Mouse (Mus musculus) spleen, postnatal 14 days (tissue): ENCODE data around the gene Cct5.

Experiments used
- DNase-seq, 2 experiments: peaks; one replicate each; pipeline ENCODE4 v3.0.0; 2021 to 2022; ENCODE audit warnings: low spot score in 2 of 2

Gene Cct5

DNA sequence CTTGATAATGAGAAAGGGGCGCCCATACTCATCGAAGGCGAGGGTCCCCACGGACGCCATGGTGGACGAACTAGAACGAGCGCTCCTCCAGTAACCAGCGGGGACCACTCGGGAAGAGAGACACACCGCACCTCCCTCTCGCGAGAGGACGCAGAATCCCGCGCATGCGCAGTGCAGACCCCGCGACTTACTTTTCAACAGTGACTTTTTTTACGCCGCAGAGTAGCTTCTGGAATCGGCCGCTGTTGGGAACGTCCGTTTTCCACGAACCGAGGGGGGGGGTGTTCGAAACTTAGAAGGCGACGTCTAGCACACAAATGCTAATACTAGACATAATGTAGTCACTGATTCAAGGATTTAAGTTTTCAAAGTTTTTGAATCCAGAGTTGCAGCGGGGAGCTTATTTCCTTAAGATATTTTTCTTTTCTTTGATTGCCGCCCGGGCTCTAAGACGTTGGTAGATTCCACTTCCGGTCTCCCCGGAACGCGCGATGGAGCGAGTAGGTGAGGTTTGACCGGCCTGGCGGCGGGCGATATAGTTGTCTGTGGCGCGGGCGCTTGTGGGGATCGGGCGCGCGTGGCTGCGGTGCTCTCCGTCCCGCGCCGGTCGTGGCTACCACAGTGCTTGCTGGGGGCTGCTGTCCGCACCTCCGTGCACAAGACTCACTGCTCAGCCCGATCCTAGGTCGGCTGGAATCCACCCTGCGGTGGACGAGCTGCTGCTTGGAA lies at the start of gene Cct5, which contains the start of gene Fam173b:
TSS of gene Cct5 (minus strand) at position 159 of the 729 bp plus-strand sequence.
TSS of gene Fam173b (plus strand) at position 207 of the 729 bp plus-strand sequence.
- DNase-seq = peak; percentile 98

DNA sequence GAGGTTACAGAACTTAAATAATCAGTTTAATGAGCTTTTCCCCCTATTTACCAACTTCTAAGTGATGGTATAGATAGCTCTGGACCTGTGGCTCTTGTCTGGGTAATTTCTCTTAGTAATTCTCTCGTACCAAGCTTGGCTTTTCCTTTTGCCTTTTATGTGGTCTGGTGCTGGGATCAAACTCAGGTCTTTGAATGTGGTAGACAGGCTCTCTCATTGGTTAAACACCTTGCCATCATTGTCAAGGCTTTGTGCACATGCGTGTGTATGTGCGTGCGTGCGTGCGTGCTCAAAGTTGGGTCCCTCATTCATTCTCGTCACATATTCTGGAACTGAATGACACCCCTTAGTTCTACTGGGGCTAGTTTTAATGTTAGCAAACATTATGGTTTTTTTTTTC lies 49.2 kb upstream of the Cct5 start:
- DNase-seq = no peak

DNA sequence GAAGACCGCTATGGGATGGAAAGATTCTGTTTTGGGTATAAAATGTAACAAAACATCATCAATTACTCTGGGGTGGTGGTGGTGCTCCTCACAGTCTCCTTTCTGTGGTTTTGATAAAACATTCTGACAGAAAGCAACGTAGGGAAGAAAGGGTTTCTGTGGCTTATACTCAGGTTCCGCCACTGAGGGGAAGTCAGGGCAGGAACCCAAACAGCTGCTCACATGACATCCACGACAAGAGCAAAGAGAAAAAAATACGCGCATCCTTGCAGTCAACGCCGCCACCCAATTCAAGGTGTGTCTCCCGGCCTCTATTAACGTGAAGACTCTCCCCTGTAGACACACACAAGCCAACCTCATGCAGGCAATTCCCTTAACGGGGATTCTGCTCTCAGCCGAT lies 48.1 kb upstream of the Cct5 start:
- no peak for DNase-seq

DNA sequence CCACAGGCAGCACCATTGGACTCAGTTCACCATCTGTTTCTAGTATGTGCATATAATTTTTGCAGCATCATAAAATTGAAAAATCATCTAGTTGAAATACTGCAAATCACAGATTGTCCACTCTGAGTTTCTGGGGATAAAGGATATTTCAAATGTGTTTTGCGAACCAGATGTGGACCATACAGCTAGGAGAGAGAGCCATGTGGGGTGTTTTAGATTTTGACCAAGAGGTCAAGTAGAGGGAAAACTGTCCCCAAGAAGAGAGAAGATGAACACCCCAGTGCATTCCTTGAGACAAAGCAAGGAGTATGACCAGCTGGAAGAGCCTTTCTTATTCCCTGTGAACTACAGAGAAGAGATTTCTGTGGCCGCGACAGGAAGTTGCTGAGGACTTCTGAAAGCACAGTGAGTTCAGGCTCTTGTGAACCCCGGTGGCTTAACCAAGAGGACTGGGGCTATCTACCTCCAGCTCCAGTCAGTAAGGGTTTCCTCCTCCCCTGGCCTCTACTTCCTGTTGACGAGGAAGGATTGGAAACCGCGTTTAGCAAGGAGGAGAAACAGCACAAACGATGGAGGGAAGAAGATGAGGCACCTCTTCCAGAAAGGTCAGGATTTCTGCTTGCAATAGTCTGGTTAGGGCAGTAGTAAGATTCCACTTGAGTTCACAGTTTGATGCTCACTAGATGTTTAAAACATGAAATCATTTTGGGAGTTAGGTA lies 46.4 kb upstream of the Cct5 start:
- DNase-seq = no peak

DNA sequence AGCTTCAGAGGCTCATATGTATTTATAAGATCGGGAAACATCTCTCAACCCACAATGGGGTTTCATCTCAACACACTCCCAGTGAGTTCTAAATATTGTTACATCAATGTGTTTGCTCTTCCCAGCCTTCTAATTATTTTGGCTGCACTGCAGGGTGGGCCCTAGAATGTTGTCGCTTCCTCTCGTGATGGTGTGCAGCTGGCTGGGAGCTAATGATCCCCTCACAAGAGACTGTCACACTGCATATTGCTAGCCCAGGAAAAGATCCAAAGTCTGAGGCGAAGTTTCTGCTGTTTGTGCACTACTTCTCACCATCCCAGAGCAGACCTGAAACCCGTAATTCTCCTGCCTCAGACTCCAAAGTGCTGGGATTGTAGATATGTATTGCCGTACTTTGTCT lies 45.6 kb upstream of the Cct5 start:
- DNase-seq = no peak

DNA sequence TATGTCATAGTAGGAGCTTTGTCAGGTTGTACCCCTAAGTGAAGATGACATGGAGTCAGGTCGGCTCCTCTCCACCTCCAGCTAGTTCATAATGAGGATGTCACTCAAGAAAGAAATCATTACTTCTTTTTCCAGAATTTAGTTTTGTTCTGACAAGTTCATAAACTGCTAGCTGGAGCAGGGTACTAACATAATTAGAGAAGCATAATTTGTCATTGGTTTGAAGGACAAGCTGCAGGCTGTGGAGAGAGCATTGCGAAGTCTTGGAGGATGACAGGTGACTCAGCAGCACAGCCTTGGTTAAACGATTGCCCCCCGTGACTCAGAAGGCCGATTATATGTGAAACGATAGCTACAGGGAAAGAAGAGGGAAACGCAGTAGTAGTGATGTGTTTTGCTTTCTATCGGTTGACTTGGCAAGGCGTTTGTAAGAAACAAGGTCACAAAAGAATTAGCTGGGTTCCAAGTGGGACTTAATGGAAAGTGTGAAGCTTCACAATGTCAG lies 34.5 kb upstream of the Cct5 start:
- DNase-seq = no peak

DNA sequence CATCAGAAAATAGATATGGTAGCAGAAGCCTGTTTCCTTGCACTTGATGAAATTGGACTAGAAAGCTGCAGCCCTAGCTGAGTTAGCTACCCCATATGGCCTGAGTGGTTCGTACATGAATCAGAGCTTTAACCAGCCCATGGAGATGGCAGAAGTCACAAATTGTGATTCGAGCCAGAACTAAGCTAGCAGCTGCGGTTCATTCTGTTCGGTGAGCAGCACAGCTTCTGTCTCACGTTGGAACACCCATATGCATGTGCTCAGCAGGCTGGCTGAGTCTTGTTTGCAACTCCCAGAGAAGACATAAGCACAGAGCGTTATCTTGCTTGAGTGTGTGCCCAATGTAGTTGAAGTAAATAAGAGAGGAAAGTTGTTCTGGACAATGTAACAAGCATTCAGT lies 33.0 kb upstream of the Cct5 start:
- no peak for DNase-seq

DNA sequence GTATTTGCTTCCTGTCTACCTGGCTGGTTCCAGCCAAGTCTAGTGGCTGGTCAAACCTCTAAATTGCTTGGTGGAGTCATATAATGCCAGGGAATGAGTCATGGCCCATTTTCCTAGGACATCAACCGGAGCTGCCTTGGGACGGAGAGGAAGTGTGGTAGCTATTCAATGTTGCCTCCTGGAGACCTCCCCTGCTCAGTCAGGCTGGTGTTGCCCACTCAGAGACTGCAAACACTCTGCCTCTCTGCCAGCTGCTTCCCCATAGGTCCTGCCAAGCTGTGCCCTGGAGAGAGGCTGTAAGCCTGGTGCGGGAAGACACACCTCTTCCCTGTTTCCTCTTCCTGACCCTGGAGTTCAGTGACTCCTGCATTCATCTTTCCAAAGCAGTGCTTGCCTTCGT lies 30.9 kb upstream of the Cct5 start:
- no peak for DNase-seq

DNA sequence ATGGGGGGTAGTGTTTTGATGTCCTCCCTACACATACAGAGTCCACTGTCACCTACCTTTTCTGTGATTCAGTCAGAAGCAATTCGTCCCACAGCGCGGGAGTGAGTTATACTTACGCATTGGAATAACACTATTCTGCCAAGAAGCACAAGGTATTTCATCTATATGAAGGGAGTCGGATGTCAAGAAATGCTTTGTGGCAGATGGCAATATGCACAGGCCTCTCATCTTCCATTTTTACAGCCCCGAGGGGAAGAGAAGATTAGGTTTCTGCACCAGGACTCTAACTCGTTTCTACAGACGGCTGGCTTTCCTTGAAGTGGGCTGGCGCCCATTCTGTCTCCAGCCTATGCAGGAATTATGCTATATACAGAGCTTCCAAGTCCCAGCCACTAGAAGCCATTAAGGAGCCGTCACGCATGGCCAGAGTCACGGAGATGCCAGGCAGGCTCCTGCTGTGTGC lies 29.8 kb upstream of the Cct5 start:
- no peak for DNase-seq

DNA sequence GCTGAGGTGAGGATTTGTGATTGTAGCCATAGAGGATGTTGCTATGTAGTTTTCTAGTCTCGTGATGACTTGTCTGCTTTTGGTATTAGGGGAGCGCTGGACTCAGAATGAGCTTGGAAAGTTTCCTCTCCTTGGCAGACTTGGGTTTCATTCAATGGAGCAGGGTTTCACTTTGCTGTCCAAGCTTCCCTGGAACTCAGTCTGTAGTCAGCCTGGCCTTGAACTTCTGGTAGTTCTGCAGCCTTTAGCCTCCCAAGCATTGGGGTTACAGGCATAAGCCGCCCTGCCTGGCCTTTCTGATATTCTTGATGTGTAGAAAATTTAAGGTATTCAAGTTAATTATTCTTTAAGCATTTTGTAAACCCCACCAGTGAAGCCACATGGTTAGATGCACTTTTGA lies 28.0 kb upstream of the Cct5 start:
- no peak for DNase-seq

DNA sequence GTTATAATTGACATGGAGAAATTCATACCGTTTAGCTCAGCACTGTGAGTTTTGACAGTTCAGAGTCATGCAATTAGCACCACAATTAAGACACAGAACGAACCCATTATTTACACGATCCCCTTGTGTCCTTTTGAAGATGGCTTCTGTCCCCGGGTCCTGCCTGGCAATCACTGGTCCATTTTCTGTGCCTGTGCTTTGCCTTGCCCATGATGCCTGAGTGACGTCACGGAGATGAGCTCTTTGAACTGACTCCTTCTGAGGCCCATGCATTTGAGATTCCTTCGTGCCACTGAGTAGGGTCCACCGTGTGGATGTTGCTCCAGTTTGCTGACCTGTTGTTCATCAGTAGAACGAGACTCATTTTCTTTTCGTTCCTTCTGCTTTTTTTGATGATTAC lies 26.6 kb upstream of the Cct5 start:
- DNase-seq = no peak

DNA sequence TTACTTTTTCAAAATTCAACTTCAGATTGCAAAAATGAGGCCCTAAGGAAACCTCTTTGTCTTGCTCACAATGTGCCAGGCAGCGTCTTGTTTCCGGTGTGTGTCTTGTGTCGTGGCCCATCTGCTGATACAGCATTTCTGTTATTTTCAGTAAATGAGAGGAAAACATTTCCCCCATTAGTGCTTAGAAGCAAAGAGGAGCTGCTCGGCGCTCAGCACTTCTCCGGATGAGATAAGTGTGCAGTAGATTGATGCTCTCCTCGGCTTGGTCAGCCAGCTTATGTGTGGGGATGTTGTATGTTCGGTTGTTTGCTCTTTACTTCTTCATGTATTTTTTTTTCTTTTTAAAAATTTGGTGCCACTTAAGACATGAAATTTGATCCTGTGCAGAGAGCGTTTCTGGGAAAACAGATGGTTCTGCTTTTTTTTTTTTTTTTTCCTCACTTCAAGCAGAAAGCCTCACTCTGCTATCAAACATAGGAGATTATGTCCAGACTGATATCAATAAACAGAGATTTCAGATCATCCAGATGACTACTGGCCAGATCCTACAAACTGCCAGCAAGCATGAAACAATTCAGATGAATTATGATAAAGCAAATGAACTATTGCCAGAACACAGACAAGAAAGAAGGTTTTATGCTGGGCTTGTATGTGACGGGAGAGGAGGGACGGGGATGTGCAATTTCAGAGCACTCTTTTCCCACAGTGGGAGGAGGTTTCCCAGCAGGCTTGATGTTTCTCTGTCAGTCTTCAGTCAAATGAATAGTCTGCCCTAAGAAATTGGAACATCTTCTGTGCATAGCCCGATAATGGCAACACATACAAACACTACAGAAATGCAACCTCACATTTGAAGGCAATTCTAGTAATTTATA lies 25.9 kb upstream of the Cct5 start:
- no peak for DNase-seq

DNA sequence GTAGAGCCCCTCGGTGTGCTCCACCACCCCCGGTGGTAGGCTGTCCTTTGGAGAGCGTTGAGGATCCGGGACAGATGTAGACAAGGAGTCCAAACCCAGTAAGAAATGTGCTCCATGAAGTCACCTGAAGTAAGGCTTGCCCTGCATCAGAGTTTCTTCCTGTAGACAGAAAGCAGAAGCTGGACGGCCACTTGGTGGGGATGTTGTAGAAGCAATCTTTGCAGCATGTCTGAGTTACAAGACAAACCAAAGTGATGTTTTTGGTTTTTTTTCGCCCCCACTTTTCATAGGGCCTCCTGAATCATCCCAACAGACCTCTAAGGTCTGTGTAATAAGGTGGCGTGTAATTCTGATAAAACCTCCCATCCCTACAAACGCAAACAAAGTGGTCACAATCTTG lies 17.9 kb upstream of the Cct5 start:
- no peak for DNase-seq

DNA sequence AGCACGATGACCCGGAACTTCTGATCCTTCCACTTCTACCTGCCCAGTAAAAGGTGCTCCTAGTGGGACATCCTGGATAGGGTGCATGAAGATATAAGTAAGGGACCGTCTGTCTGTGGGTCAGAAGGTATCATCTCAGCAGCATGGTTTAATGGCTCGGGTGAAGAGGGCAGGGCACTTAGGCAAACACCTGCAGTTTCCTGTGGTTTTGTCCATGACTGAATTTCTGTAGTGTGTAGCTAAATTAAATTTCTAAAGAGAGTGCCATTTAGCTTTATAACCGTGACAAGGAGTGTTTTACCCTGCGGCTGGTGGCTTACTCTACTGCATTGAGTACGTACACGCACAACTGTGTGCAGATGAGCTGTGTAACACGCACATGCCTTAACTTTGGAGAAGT lies 15.7 kb upstream of the Cct5 start:
- DNase-seq = no peak

DNA sequence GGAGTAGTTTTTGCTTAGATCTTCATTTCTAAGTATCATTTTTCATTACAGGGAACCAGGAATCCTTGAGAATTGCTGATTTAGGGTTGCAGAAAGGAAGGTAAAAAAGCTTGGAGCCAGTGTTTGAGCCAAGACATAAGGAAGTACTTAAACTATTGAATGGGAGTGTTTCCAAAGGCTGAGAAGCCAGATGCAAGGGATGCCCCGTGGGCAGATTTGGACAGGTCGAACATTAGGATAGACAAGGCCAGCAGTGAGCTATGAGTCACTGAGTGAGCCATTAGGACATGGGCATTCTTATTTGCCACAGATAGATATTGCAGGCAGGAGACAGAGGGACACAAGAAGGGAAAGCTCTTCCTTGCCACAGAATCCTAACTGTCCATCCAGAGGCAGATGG lies 13.1 kb upstream of the Cct5 start:
- no peak for DNase-seq

DNA sequence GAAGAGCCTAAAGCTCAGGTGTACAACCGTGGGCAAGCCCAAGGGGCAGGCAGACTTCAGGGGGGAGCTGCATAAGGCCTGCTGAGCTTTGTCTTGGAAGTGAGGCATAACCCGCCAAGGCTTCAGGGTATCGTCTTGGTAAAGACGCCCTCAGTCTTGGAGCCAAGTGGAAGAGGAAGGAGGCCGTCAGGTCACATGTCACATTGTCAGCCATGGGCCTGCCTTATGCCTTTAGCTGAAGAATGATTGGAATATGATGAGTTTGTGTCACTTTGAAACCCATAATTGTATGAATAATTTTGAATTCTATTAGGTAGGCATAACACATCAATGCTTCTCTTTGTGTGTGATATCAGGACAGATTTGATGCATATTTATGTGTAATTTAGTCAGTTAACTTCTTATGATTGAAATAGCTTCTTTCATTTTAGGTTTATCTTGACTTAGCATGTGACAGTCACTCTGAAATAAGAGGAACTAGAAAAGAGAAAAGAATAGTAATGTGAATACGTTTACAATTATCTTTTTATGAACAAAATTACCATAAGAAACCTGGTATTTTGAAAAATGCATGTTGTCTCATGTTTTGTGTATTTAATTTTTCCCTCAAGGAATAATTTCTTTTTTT lies 12.3 kb upstream of the Cct5 start:
- no peak for DNase-seq

DNA sequence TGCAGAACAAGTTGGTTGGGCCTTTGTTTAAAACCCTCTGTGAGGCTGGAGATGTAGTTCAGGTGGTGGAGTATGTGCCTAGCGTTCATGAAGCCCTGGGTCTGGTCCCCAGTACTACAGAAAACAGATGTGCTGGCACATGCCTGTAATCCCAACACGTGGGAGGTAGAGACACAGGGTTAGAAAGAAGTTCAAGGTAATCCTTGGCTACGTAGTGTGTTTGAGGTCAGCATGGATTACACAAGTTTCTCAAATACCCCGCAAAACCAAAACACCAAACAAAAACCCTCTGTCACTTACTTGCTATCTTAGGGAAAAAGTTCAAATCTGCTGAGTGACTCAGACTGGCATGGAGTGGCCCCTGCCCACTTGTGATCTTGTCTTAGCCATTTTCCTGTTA lies 10.4 kb upstream of the Cct5 start:
- no peak for DNase-seq

DNA sequence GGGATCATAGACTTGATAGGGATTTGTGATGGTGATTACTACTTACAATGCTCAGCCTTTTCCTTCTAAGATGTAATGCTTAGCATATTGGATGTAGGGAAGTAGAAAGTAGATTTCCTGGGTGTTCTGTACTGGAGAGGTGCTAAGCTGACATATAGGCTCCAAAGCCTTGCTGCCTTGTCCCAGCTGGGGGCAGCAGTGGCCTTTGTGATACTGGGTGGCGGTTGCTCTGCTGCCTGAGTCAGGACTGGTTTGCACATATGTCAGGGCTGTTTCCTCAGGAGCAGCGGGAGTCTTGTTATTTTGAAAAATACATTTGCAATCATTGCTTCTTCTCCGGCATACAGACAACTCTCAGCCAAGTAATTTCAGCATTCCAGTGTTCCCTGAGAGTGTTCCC lies 9.4 kb upstream of the Cct5 start:
- DNase-seq = no peak

DNA sequence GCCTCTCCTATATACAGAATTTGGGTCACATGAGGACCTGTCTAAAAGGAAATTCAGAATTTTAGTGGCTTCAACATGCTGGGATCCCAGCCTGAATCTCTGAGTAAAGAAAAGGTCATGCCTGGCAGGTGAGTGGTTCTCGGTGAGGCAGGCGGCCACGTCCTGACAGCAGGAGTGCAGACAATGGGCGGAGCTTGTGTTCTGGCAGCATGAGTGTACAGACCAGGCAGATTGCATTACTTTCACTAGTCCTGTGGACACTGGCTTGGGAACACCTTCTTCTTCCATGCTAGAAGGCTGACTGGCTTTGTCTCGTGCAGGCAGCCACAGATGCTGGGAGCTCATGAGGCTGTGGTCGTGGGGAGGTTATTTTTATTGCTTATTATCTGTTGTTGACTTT lies 5.2 kb upstream of the Cct5 start:
- no peak for DNase-seq

DNA sequence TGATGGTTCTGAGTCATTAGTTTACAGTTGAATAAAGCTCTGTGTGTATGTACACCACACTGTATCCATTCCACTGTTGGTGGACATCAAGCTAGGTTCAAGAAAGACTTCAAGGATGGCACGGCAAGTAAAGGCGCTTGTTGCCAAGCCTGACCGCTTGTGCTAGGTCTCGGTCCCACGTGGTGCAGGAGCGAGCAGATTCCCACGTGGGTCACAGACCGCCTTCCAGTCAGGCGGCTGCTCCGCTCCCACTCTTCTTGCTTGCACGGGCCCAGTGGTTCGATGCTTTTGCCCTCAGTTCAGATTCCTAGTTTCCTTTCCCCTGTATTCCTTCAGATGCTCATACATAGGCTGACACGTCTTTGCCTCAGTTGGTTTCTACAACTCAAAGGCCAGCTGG lies 1.5 kb upstream of the Cct5 start:
- DNase-seq = no peak

DNA sequence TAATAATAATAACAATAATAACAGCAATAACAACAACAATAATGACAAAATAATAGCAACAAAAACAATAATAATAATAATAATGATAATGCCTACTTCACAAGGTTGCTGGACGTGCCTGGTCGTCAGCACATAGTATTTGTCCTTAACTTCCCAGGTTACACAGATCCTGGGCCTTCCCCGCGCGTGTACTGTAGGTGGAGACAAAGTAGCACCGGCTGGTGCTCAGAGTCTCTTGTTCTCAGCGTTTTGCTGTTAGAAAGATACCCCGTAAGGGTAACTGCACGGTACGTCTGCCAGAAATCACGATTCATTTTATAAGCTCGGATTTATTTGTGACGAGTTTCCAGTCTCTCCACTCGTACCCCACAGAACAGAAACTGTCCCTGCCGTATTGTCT lies 822 bp upstream of the Cct5 start:
- peak; percentile 20 to 46 for DNase-seq

DNA sequence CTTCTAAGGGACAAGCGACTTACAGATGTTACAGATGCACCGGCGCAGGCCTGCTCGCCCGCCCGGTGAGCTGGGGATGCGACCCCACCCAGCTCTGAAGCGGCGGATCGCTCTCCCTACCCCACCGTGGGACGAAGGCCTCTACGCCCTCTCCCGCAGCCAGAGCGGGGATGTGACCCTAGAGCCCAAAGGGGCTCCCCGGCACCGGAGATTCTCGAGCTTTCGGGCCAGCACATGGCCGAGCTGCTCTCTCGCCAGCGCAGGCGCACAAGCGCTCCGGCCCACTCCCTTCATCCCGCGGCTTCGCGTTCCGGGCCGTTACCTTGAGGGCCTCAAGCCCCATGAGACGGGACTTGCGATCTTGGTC lies 342 bp downstream of the Cct5 start:
- DNase-seq = no peak
